Mouse (Mus musculus): ENCODE results near the gene Ahcyl2. TPM values are rescaled to one million over a fixed set of nuclear protein-coding genes. Genes with fewer than 3 reads are reported as not detected.
"Not testable (repeated sequence)": the region's sequence is repeated elsewhere in the genome, so short reads cannot be mapped to it uniquely, and the experiment has no call there.

Gene Ahcyl2
- polyA plus RNA-seq, 1 experiment from 2014 or later: 19.4 TPM

DNA sequence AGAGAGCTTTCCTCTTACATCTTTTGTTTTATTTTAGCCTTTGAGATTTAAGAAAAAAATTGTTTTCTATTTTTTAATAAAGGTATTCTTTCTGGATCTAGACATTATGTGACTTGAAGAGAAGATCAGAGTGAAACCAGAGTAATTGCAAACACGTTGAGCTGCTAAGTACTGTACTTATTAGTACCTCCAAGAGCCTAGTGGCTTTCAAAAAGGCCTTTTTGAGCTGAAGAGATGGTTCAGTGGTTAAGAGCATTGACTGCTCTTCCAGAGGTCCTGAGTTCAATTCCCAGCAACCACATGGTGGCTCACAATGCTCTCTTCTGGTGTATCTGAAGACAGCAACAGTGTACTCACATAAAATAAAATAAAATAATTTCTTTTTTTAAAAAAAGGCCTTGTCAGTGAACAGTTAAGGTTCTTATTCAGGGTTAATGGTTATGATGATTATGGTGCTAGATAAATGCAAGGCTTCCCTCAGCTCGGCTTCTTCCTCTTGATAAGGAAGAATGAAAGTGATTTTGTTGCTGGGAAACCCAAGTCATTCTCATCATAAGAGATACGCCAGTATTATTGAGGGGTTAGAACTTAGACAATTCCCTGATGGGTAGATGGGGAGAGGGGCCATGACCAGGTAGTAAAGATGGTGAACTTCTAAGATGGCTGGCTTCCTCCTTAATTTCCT is 22.3 kb downstream of the Ahcyl2 start:
- Histone ChIP-seq H3K27ac (replicated peaks) (no peak overlapping the region), H3K4me2 (no peak overlapping the region), H3K4me1 (peaks cover 5% of the 10 kb centered on the region; the same call in 1 of the 2 replicates), H3K9me3 (replicated peaks) (no peaks in the 10 kb centered on the region), H3K9ac (replicated peaks) (no peak overlapping the region), H3K36me3 (no peaks in the 10 kb centered on the region), H3K4me3 (replicated peaks) (no peak overlapping the region), H3K27me3 (replicated peaks) (no peaks in the 10 kb centered on the region)
- ATAC-seq (ENCODE audit: low FRiP score): no peak
- 91% methylated on average over 3 of the region's 3 CpGs for WGBS

DNA sequence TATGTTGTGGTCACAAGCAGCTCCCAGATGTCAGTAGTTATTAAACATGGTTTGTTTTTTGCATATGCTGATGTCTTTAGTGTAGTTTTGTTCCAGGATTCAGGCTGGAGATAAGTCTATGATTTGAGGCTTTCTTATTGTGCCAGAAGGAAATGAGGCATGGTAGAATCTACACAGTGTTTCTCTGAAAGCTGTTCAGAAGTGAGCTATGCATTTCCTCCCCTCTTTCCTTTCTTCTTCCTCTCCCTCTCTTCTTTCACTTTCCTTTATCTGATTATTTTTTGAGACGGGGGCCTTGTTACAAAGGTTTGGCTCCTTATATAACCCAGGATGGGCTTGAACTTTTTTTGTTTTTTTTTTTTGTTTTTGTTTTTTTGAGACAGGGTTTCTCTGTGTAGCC is 25.7 kb downstream of the Ahcyl2 start:
- Histone ChIP-seq H3K4me2 (no peak overlapping the region), H3K9ac (replicated peaks) (no peak overlapping the region), H3K36me3 (no peaks in the 10 kb centered on the region), H3K4me1 (peaks cover 5% of the 10 kb centered on the region; the same call in 1 of the 2 replicates), H3K27me3 (replicated peaks) (no peaks in the 10 kb centered on the region), H3K4me3 (replicated peaks) (no peak overlapping the region), H3K9me3 (replicated peaks) (no peaks in the 10 kb centered on the region), H3K27ac (replicated peaks) (no peak overlapping the region)
- no peak for ATAC-seq (ENCODE audit: low FRiP score)
- 72% methylated on average over 1 of the region's 1 CpGs for whole genome bisulfite sequencing

DNA sequence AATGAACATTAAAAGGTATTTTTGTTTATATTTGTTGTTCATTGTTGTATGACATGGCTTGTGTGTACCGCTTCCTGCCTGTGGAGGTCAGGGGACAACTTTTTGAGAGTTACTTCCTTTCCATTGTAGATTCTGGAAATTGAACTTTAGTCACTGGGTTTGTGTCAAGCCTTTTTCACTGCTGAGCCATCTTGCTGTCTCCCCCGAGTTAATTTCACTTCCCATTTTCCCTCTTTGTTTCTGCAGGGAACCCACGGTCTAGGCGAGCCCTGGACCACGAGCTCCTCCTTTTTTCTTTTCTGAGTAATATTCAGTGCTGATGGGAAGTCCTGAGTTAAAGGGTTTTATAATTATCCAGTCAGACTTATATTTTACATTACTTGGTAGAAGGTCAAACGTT is 26.8 kb downstream of the Ahcyl2 start:
- H3K36me3 ChIP-seq: no peaks in the 10 kb centered on the region
- H3K4me1 ChIP-seq: no peaks in the 10 kb centered on the region
- H3K27ac ChIP-seq (replicated peaks): no peak overlapping the region
- H3K9ac ChIP-seq (replicated peaks): no peak overlapping the region
- no peak overlapping the region for H3K4me3 ChIP-seq (replicated peaks)
- H3K9me3 ChIP-seq (replicated peaks): no peaks in the 10 kb centered on the region
- H3K27me3 ChIP-seq (replicated peaks): no peaks in the 10 kb centered on the region
- 84% methylated on average over 6 of the region's 6 CpGs for whole genome bisulfite sequencing
- ATAC-seq (ENCODE audit: low FRiP score): no peak
- no peak overlapping the region for H3K4me2 ChIP-seq

DNA sequence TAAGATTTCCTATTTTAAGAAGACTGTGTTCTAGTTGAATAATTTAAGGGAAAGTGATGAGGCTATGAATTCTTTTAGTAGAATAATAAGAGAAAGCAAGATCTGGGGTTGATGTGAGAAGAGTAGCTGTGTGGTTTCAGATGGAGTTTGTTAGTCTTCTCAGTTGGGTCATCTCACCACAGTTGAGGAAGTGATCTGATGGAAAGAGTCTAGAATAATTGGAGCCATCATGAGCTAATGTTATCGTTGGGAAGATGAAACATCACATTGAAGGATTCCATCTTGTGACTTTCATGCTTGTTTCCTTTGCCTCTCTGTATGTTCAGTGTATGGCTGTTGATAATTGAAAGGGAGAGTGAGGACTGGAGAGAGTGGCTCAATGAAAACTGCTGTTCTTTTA is 35.2 kb downstream of the Ahcyl2 start:
- WGBS: 96% methylated on average over 1 of the region's 1 CpGs
- no peaks in the 10 kb centered on the region for H3K36me3 ChIP-seq
- no peak overlapping the region for H3K4me3 ChIP-seq (replicated peaks)
- H3K27me3 ChIP-seq (replicated peaks): no peaks in the 10 kb centered on the region
- no peak overlapping the region for H3K4me2 ChIP-seq
- no peaks in the 10 kb centered on the region for H3K4me1 ChIP-seq
- no peak overlapping the region for H3K9ac ChIP-seq (replicated peaks)
- no peak overlapping the region for H3K27ac ChIP-seq (replicated peaks)
- no peak for ATAC-seq (ENCODE audit: low FRiP score)
- no peaks in the 10 kb centered on the region for H3K9me3 ChIP-seq (replicated peaks)

DNA sequence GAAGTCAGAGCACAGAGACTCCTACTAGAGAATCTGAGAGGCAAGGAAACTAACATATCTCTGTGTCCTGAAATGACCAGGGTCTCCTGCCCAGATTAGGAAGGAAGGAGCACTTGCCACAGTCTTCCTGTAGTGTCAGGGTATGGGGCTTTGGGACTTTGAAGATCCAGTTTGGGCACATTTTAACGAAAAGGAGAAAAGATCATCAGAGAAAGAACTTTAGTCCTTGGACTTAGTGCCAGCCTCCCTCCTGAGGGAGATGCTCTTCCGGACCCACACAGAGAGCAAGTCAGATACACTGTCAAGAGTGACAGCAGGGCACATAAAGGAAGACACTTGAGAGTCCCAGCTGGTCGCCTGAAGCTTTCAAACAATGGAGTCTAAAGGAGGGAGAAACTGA is 36.2 kb downstream of the Ahcyl2 start:
- Histone ChIP-seq H3K4me3 (replicated peaks) (no peak overlapping the region), H3K36me3 (no peaks in the 10 kb centered on the region), H3K27ac (replicated peaks) (no peak overlapping the region), H3K9ac (replicated peaks) (no peak overlapping the region), H3K27me3 (replicated peaks) (no peaks in the 10 kb centered on the region), H3K4me2 (no peak overlapping the region), H3K4me1 (no peaks in the 10 kb centered on the region), H3K9me3 (replicated peaks) (no peaks in the 10 kb centered on the region)
- no peak for ATAC-seq (ENCODE audit: low FRiP score)
- 72% methylated on average over 3 of the region's 3 CpGs for WGBS

DNA sequence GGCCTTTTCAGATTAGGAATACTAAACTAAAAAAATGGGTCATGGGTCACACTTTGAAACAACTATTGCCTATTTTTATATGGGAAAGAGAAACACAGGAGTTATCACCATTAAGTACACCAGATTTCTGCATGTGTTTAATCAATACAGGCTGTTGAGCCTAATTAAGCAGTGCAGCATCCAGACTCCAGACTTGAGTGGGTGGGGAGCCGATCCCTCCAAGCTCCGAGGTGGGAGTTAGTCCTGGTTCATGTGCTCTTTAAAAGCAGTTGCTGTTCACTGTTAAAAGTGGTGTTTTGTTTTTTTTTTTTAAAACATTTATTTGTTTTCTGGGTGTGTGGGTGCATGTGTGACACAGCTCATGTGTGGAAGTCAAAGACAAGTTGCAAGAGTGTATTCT is 37.6 kb downstream of the Ahcyl2 start:
- H3K4me1 ChIP-seq: no peaks in the 10 kb centered on the region
- no peak overlapping the region for H3K4me2 ChIP-seq
- no peak overlapping the region for H3K9ac ChIP-seq (replicated peaks)
- no peak for ATAC-seq (ENCODE audit: low FRiP score)
- no peaks in the 10 kb centered on the region for H3K36me3 ChIP-seq
- 85% methylated on average over 2 of the region's 2 CpGs for WGBS
- no peaks in the 10 kb centered on the region for H3K27me3 ChIP-seq (replicated peaks)
- H3K4me3 ChIP-seq (replicated peaks): no peak overlapping the region
- H3K9me3 ChIP-seq (replicated peaks): no peaks in the 10 kb centered on the region
- no peak overlapping the region for H3K27ac ChIP-seq (replicated peaks)

DNA sequence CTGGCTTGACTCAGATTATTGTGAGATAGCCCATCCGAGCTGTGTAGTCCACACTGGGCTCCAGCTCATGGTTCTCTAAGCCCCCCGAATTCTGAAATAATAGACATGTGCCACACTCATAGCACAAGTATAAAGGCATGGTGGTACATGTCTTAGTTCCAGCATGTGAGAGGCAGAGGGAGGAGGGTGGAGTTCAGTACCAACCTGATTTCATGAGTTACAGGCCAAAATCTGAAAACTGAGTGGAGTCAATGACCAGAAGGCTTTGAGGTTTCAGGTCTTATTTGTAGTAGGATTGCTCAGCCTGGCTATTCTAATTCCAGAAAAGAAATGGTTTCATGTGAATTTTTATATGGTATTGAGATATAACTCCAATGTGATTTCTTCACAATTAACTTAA is 44.3 kb downstream of the Ahcyl2 start:
- Histone ChIP-seq H3K4me2 (no peak overlapping the region), H3K27me3 (replicated peaks) (no peaks in the 10 kb centered on the region), H3K9ac (replicated peaks) (no peak overlapping the region), H3K4me1 (peaks cover 17% of the 10 kb centered on the region), H3K36me3 (no peaks in the 10 kb centered on the region), H3K9me3 (replicated peaks) (no peaks in the 10 kb centered on the region), H3K4me3 (replicated peaks) (no peak overlapping the region), H3K27ac (replicated peaks) (no peak overlapping the region)
- no peak for ATAC-seq (ENCODE audit: low FRiP score)
- 91% methylated on average over 2 of the region's 2 CpGs for WGBS

DNA sequence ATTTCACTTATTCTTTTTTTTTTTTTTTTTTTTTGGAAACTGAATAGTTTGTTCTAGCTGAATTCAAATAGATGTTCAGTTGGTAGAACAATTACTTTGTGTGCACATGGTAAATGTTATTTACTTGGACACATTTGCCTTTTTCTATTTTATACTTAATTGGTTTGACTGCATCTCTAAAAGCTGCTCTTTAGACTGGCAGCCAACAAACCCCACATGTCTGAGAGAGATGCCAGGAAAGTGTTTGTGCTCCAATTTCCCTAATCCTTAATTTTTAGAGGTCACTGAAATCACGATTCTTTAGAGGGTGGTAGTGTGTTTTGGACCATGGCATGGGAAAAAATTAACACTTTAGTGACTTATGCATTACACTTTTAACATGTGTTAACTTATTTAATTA is 44.8 kb downstream of the Ahcyl2 start:
- no peak overlapping the region for H3K4me2 ChIP-seq
- H3K4me3 ChIP-seq (replicated peaks): no peak overlapping the region
- WGBS: 53% methylated on average over 1 of the region's 1 CpGs

DNA sequence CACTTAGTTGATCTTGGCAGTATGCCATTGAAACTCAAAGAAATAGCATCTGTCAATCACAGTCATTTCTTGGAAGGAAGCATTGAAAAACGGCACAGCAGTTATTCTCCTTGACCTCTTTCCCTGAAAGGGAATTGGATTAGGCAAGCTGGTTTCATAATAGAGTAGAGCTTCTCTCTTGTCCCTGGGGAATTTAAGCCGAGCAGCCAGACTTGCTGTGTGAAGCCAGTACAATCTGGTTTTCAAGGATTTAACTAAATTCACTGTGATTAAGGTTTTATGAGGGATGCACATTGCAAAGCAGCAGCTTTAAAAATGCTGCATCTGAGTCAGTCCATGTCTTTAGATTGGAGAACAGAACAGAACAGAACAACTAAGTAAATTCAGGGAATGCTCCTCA is 46.8 kb downstream of the Ahcyl2 start:
- peaks cover 17% of the 10 kb centered on the region for H3K4me1 ChIP-seq
- no peaks in the 10 kb centered on the region for H3K27me3 ChIP-seq (replicated peaks)
- ATAC-seq (ENCODE audit: low FRiP score): peak; percentile 70; the same call in 1 of the 2 replicates
- 10% methylated on average over 2 of the region's 2 CpGs for WGBS
- no peak overlapping the region for H3K4me3 ChIP-seq (replicated peaks)
- H3K27ac ChIP-seq (replicated peaks): peak overlapping the region; percentile 34; the same call in 1 of the 2 replicates
- no peaks in the 10 kb centered on the region for H3K36me3 ChIP-seq
- no peaks in the 10 kb centered on the region for H3K9me3 ChIP-seq (replicated peaks)
- H3K9ac ChIP-seq (replicated peaks): no peak overlapping the region
- H3K4me2 ChIP-seq: no peak overlapping the region

More for the DNA sequence above, 44.8 kb downstream of the Ahcyl2 start:
- no peaks in the 10 kb centered on the region for H3K36me3 ChIP-seq
- no peaks in the 10 kb centered on the region for H3K9me3 ChIP-seq (replicated peaks)
- H3K27me3 ChIP-seq (replicated peaks): no peaks in the 10 kb centered on the region
- no peak overlapping the region for H3K27ac ChIP-seq (replicated peaks)
- H3K4me1 ChIP-seq: peaks cover 17% of the 10 kb centered on the region
- ATAC-seq (ENCODE audit: low FRiP score): no peak
- no peak overlapping the region for H3K9ac ChIP-seq (replicated peaks)

DNA sequence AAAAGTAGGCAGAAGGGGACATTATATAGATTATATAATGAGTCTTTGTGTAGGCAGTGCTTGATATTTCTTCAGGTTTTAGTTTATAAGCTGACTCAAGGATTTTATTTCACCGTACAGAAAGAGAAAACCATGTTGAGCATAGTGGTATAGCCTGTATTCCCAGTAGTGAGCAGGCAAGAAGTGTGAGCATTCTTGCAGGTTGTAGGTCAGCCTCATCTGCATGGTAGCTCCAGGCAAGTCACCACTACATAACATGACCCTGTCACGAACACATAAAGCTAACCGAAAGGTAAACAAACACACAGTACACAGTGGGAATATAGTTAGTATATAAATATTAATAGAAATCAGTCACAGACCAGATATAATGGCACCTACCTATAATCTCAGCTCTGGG is 47.2 kb downstream of the Ahcyl2 start:
- 76% methylated on average over 3 of the region's 3 CpGs for WGBS
- H3K36me3 ChIP-seq: no peaks in the 10 kb centered on the region
- H3K27me3 ChIP-seq (replicated peaks): no peaks in the 10 kb centered on the region
- 0 out of 2 replicates have a peak overlapping the region, but pooled peaks have one; percentile 34 for H3K27ac ChIP-seq (replicated peaks)
- no peak overlapping the region for H3K4me2 ChIP-seq
- H3K4me3 ChIP-seq (replicated peaks): no peak overlapping the region
- no peaks in the 10 kb centered on the region for H3K9me3 ChIP-seq (replicated peaks)
- H3K9ac ChIP-seq (replicated peaks): no peak overlapping the region
- ATAC-seq (ENCODE audit: low FRiP score): no peak
- H3K4me1 ChIP-seq: peaks cover 17% of the 10 kb centered on the region

DNA sequence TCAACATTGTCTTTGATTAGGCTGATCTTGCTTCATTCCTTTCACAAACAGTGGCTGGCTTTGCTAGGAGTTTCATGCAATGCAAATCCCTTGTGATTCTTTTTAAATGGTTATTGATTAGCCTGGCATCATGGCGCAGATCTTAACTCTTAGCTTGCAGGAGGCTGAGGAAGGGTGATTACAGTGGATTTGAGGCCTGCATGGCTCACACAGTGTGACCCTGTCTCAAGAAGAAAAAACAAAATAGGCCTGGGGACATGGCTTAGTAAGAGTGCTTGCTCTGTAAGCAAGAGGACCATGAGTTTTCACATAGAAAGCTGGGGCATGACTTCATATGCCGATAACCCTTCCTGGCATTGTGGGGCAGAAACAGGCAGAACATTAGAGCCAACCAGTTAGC is 47.8 kb downstream of the Ahcyl2 start:
- peaks cover 17% of the 10 kb centered on the region for H3K4me1 ChIP-seq
- H3K9me3 ChIP-seq (replicated peaks): no peaks in the 10 kb centered on the region
- H3K36me3 ChIP-seq: 0 out of 2 replicates have a peak, but pooled peaks cover 3% of the 10 kb centered on the region
- 90% methylated on average over 2 of the region's 2 CpGs for WGBS
- no peak for ATAC-seq (ENCODE audit: low FRiP score)
- no peaks in the 10 kb centered on the region for H3K27me3 ChIP-seq (replicated peaks)
- no peak overlapping the region for H3K9ac ChIP-seq (replicated peaks)
- H3K4me3 ChIP-seq (replicated peaks): no peak overlapping the region
- no peak overlapping the region for H3K4me2 ChIP-seq
- H3K27ac ChIP-seq (replicated peaks): no peak overlapping the region

DNA sequence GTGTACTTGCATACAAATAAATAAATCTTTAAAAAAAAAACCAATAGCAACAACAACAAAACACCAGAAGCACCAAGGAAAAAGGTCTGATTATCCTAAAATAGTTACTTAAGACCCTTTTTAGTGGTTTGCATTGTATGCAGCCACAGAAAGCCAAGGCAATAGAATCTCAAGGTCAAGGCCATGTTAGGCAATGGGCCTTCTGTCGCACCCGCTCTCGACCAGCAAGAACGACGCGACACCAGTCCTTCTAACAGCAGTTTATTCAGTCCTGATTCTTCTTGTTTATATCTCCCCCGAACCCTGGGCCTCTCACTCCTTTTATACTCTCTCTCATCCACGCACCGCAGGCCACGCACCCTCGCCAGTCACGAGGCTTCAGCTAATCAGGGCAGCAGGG is 48.6 kb downstream of the Ahcyl2 start:
- H3K27me3 ChIP-seq (replicated peaks); H3K27ac ChIP-seq (replicated peaks); H3K9me3 ChIP-seq (replicated peaks); H3K4me2 ChIP-seq; H3K9ac ChIP-seq (replicated peaks); H3K4me3 ChIP-seq (replicated peaks); H3K36me3 ChIP-seq; ATAC-seq (ENCODE audit: low FRiP score): not testable (repeated sequence)
- H3K4me1 ChIP-seq: peaks cover 17% of the 10 kb centered on the region
- WGBS: 89% methylated on average over 12 of the region's 12 CpGs

All from neural tube, embryonic 15.5 days (tissue).